Mouse (Mus musculus): ENCODE measurements at regions not wholly inside any gene's neighbourhood (a gene's known extent, or its start where the extent isn't known, plus 50 kb on each side); places are given as distances from the start of the nearest gene placed in this dataset.

DNA sequence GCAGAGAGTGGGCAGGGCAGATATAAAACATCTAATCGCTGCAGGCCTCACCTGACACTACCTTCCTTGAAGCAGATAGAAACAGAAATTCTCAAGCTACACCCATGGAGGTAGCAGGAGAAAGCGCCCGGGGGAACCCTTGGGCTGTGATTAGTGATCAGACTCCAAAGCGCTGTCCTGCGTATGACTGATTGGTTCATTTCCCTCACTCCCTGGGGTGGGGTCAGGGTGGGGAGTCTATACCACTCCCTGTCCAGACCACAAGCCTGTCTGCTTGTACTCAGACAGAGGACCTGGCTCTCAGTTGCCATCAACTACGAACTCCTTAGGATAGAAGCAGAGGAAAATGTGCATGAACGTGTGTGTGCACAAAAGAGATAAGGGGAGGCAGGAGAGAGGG, 77.7 kb downstream of the Gm826 start:
- no peak for DNase-seq (ENCODE audit: low spot score in 2 of 2)

DNA sequence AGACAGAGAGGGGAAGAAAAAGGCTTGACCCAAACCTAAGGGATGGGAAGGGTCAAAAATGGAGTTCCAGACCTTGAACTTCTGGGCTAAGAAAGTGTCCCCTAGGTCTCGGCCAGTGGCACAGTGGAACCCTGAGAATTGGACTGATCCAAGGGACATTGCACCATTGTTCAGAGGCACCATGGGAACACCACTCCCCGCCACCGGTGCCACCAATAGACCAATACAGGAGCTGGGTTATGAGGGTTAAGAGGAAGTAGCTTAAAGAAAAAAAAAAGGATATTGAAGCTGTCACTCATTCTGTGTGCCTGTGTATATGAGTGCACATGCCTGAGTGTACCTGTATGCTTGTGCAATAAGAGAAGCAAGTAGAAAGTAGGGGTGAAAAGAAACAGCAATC, 83.7 kb downstream of the Gm826 start:
- DNase-seq (ENCODE audit: low spot score in 2 of 2) = no peak

DNA sequence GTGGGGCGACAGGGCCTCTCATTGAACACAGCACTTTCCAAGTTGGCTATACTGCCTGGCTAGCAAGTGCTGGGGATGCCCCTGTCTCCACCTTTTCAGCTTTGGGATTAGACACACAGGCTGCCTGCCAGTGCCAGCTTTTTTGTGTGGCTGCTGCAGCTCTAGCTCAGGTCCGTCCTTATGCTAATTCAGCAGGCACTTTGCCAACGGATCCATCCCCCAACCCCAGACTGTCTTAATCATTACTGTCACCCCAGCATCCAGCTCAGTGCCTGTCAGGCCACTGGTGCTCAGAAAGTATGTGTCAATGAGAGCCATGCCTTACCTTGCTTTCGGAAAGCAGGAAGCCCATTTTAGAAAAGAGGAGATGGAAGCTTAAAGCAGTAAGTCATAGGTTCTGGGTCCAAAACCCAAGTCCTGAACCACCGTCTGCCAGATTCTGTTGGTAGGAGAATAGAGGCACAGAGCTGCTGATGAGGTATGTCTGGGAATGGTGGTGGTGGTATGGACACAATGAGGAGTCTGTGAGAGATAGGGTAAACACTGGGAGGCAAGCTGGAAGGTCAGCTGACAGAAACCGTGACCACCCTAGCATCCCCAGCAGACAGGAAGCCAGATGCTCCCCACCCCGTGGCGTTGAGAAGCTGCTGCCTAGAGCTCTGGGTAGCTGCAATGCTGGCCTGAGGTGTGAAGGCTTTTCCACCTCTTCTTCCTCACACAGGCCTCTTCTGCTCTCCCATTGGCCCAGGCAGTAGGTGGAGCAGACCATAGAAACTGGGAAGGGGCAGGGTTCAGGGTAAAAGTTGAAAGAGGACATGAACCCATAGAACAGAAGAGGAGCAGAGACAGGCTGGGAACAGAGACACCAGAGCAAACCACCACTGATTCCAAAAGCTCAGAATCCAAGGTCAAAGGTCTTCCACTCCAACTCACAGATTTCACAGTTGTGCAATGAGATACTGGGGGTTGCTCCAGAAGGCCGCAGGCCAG, 84.6 kb downstream of the Gm826 start:
- no peak for DNase-seq (ENCODE audit: low spot score in 2 of 2)

DNA sequence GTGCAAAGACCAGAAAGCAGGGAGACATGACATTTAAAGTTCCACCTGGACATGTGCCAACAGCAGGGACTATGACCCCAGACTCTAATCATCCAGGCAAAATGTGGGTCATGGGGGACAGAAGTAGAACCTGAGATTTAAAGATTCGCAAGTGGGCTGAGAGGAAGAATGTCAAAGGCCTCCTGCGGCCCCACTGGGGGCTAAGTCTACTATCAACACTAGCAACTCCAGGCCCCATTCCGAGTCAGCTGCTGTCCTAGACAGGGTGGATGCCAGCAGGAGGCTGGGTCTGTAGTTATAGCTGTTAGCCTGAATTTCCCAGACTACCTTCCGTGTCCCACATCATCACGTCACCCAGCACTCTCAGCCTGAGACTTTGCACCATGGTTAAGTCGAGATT, 86.7 kb downstream of the Gm826 start:
- no peak for DNase-seq (ENCODE audit: low spot score in 2 of 2)

DNA sequence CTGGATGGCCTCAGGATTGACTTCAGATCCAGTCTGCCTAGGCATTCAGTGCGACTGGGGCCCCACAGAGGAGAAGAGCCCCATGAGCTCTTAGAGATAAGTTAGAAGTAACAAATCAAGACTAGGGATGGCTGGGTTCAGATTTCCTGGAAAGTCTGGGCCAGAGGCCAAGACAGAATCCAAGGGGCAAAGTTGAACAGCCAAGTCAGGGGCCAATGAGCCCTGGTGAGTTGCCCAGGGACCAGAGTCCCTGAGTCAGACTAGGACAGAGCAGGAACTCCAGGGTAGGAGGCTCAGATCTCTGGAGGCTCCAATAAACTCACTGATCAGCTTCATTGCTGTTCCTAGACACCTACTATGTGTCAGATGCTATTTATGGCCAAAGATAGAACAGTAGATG, 87.6 kb downstream of the Gm826 start:
- no peak for DNase-seq (ENCODE audit: low spot score in 2 of 2)

DNA sequence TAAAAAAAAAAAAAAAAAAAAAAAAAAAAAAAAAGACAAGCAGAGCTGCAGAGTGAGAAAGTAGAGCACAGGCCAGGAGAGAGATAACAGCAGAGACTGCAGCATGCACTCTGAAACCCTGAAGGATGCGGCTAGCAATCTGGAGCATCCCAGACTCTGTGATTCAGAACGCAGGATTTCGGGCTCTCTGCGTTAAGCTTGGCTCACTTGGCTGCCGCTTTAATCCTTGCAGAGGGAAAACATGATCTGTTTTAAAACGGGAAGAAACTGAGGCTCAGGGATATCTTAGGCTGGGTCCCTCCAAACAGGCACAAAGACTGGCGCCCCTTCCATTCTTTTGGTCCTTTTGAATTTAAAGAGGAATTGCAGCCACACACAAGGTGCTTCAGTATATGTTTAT, 89.1 kb downstream of the Gm826 start:
- no peak for DNase-seq (ENCODE audit: low spot score in 2 of 2)

DNA sequence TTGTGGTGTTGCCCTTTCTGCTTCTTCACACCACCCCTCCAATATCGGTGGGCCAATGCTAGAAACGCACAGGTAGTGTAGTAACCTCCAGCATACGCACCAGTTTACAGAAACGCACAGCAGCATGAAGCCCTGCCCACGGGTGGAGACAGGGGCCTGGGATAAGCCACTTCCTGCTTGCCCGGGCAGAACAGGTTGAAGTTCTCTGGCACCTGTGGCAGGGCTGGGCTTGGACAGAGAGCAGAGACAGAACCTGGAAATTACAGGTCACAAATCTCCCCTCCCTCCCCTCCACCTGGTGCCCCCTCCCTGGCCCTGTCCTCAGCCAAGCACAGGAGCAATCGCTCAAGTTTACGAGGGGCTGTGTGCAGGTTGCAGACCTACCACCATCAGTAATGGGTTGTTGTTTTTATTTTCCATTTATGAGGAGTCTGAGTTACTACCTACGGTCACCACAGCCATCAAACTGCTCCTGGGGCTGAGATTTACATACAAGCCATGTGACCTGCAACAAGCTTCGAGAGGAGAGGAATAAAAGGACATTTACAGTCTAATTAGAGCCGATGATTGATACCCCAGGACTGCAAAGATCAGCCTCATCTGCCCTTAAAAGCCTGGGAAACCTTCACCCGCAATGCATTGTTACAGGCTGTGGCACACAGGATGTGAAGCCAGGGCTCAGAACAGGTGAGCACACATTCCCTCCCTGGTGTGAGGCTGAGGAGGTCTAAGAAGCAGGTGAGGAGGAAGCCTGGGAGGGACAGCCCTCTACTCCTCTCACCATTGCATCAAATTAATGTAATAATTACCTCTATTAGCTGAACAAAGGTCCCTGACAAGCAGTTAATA, 93.2 kb downstream of the Gm826 start:
- no peak for DNase-seq (ENCODE audit: low spot score in 2 of 2)

DNA sequence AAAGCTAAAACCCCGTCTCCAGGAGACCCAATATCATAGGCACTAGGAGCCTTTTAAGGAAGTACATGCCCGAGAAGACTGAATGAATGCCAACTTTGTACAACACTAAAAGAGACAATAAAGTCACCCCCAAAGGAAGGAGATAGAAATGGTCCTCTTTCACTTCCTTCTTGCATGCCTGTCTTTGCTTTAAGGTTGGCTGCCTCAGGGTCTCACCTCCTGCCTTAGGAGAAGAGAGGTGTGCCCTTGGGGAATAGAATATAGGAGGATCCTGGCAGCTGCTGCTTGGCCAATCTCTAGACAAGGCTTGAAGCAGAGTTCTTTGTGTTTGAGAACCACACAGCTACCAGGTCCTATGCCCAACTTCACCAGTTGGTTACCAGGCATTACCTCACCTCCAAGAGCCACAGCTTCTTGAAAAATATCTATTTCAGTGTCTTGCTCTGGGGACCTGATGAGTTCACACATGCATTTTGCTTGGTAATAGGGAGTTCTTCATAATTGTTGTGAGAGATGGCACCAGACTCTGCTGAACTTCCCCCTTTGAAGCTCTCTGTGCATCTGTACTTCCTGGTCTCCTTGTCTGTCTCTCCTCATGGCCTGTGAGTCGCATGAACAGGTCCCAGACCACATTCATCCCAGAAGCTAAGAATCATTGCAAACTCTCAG, 96.4 kb downstream of the Gm826 start:
- DNase-seq (ENCODE audit: low spot score in 2 of 2) = no peak

DNA sequence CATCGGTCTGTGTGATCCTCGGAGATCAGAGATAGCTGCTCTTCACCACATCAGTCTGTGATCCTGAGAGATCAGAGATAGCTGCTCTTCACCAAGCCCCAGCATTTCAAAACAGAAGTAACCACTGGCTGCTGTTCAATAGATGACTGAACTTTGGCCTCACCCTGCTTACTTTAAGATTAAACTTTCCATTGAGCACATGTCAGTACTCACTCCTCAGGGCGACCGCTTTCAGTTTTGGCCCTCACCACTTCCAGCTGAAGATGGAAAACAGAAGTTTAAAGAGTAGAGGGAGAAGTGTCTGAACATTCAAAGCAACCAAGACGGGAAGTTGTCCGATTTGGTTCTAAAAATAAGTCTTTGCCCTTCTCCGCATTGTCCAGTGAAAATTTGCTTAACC, 97.2 kb downstream of the Gm826 start:
- DNase-seq (ENCODE audit: low spot score in 2 of 2) = no peak

DNA sequence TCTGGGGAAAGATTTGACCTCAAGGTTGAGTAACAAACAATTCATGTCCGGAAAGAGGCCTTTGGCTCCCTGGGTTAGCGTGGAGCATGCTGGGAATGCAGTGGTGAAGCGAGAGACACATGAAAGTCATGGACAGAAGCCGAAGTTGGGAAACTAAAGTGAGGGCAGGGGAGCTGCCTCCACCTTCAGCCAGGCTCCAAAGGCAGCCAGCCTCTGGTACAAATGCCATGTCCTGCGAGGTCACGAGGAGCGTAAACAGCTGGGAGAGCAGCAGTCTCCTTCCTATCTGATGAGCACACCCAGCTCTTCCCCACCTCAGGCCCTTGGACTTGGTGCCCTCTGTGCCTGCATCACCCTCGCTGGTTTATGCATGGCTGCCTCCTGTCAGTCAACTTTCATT, 103.2 kb downstream of the Gm826 start:
- no peak for DNase-seq (ENCODE audit: low spot score in 2 of 2)

DNA sequence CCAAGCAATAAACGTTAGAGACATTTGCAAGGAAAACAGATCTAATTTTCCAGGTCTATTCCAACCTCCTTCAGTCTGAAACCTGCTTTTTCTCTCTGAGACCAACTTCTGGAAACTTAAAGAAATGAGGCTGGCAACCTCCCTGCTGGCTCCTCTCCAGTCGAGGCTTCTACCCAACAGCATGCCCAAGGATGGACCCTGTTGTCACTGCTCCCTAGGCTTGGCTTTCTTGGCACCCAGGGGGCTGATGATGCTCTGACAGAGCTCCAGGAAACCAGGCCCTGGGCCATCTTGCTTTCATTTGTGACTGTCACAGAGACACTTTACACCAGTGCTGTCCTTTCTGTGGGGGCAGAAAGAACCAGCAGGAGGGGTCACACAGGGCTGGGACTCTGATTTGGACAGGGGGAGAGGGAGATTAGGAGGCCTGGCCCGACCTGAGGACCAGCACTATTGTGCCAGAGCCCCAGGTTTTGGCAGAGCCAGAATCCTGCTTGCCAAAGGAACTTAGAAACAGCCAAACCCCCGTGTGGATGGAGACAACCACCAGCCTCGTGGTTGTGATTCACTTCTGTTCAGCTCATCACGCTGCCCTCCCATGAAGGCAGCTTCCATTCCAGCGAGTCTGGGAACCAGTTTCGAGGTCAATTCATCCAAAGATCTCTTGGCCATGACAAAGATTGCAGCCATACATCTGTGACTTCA, 105.5 kb downstream of the Gm826 start:
- DNase-seq (ENCODE audit: low spot score in 2 of 2) = no peak

DNA sequence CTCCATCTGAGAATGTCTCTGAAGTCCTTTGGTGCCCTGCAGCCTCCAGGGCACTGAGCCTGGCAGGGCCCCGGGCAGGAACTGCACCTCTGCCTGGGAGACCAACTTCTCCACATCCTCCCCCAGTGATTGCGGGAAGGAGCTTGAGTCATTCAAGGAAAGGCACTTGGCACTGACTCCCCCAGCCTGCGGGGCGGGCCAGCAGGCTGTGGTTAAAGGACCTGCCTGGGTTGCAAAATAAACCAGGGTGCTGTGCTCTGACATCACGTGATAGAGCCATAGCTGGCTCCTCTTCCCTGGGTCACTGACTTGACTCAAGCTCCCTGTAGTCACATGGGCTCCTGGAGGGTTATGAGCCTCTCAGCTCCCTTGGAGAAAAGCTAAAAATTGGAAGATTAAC, 108.5 kb downstream of the Gm826 start:
- DNase-seq (ENCODE audit: low spot score in 2 of 2) = no peak

DNA sequence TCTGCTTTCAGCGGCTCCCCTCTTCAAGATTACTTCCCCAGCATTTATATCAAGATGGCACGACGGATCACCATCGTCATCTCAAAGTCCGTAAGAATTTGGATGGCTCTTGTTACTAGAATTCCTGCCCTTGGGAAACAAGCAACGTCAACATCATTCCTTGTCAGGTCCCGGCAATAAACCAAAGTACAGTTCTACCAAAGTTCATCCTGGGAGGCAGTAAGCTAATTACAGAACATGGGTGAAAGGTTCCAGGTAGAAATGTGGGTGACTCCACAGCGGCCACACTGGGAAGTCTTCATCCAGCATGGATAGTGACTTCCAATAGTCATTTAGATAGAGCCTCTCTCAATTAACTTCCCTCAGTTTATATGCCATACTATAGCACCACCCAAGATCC, 110.6 kb downstream of the Gm826 start:
- no peak for DNase-seq (ENCODE audit: low spot score in 2 of 2)

DNA sequence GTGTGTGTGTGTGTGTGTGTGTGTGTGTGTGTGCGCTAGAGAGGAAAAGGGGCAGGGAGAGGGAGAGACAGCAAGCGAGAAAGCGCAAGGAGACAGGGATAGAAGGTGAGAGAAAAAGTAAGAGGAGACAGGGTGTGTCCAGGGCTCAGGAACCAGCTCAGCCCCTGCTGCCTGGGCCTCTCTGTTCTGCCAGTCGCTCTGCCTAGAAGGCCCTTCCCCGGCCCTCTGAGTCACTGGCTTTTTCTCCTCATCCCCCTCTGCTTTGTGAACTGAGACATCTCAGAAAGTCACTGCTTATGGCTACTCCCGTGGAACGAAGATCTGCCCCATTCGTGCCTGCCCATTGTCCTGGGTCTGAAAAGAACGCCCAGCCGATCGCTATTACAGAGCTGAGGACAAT, 112.2 kb downstream of the Gm826 start:
- no peak for DNase-seq (ENCODE audit: low spot score in 2 of 2)

DNA sequence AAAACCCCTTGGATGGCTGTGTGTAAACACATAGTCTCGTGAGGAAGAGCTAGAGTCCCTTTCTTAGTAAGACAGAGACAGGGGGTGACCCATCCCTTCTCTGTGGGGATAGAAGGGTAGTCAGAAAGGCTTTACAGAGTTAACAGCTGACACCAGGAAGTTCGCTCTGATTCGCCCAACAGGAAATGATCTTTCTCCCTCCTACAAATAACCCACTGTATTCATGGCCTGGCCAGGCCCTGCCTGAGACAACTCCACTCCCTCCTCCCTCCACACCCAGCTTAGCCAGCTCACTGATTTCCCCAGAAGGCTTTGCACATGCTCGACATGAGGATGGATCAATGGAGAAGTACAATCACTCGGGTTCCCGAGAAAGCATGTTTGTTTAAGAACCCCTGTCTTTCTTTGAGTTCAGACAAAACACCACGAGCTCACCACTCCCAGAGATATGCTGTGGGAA, 113.4 kb downstream of the Gm826 start:
- DNase-seq (ENCODE audit: low spot score in 2 of 2) = no peak

DNA sequence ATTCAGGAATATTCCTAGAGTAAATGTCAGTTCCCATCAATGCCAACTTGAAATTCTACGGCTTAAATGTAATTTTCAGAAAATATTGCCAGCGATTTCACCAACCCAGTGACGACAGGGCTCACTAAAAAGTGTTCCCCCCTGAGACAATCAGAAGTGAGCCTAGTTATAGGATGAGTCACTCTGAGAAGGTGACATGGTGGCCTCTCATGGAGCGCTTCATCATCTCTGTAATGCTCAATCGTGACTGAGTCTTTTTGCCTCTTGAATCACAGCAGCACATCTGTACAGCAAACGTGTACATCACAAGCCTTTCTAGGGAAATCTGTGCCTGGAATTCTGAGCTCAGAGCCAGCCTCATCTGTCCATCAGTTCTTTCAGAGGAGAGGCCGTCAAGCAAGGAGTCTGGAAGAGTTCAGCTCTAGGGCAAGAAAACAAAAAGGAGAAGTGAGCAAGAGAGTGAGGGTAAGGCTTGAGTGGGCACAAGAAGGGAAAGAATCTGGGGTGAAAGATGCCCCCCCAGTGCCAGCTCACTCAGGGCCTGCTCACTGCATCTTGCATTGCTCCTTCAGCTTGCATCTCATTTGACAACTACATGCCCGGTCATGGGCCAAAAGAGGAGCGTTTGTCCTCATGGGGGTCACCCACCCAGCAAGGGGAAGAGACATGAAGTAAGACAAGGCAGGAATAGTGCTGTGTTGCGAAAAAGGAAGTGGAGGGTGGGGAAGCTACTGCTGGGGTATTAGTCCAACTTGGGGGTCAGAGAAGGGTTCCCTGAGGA, 119.7 kb downstream of the Gm826 start:
- DNase-seq (ENCODE audit: low spot score in 2 of 2) = no peak

DNA sequence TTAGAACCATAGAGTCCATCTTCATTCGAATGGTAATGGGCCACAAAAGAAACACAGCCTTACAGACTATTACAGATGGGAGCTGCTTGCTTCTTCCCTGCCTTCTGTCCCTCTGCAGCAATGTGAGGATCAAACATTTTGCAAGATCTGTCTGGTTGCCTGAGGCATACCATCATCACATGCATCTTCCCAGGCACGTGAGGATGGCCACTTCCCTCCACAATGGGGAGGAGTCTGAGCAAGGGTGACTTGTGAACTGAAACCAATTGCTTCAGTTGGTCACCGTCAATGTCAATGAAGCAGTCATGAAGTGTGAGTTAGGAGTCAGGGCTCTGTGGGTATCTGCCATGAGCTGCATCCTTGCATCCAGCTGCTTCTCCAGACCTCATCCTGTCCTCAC, 123.5 kb downstream of the Gm826 start:
- DNase-seq (ENCODE audit: low spot score in 2 of 2) = no peak

DNA sequence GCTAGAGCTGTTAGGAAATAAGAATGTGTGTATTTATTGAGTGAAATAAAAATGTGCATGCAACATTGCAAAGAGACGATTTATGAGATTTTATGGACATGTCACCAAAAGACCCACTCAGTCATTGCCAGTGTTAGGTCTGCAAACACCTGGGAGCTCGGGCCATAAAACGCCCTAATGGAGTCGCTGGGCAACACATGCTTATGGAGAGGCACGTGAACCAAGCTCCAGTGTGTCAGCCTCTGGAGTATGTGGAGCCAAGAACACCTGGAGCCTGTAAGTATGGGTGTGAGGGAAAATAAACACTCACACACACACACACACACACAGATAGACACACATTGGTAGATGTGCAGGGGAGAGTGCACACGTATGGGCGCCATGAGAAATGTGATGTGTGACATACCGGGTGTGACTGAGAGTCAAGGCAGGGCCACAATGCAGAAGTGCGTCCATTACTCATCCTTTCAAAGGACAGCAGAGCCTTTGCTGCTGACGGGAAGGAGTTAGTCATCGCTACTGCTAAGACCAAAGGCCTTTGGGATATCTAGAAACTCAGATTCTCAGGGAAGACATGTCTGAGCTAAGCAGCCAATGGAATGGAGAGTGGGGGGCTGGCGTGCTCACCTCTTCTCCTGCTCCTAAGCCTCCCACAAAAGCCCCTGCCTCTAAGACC, 124.2 kb downstream of the Gm826 start:
- no peak for DNase-seq (ENCODE audit: low spot score in 2 of 2)

DNA sequence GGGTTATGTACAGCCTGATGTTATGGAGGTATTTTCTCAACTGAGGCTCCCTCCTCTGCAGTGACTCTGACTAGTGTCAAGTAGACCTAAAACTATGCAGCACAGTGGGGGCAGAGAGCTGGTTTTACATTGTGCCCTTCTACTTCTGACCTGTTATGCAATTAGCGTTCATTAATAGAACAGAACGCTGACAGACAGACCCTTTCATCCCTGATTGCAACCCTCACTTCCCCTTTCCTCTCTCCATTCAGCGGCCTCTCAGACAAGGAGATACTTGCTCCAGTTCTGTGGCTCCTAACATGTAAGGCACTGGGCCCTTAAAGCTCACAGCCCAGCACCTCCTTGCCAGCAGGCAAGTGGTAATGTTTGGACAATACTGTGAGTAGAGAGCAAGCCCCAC, 125.7 kb downstream of the Gm826 start:
- no peak for DNase-seq (ENCODE audit: low spot score in 2 of 2)

DNA sequence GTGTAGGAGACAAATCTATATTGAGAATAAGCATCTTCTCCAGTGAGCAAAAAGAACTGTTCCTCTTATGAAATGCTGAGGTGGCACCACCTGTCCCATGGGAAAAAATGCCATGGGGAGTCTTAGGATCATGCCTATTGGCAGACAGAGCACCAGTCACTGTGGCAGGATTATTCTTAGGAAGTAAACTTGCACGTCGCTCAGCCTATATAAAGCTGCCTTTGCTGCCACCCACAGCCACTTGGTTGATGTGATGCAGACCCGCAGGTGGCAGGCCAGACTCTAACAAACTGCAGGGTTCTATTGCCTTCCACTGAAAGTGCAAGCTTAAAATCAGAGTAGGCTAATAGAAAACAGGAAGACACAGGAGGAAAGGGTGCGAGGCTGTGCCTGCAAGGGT, 126.7 kb downstream of the Gm826 start:
- no peak for DNase-seq (ENCODE audit: low spot score in 2 of 2)

Data from adrenal gland, postnatal 4 days (tissue).